Mouse (Mus musculus): ENCODE data around the gene Jak1.
"Not testable (repeated sequence)": the region's sequence is repeated elsewhere in the genome, so short reads cannot be mapped to it uniquely, and the experiment has no call there.

Gene Jak1

DNA sequence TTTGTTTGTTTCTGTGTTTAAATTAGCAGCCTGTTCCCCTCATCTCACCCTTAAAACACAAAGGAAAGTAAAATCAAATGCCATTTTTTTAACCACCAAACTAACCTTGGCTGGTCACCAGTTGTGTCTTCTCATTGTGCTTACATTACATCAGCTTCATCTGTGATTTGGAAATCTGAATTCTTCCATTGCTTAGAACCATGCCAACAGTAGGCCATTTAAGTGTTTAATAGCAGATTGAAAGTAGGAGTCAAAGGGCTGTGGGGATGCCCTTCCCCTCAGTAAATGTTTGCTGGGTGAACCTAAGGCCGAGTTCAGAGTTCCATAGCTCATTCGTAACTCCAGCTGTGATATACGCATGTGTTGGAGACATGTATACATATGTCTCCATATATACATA, 10.8 kb upstream of the Jak1 start:
- no peak for DNase-seq

DNA sequence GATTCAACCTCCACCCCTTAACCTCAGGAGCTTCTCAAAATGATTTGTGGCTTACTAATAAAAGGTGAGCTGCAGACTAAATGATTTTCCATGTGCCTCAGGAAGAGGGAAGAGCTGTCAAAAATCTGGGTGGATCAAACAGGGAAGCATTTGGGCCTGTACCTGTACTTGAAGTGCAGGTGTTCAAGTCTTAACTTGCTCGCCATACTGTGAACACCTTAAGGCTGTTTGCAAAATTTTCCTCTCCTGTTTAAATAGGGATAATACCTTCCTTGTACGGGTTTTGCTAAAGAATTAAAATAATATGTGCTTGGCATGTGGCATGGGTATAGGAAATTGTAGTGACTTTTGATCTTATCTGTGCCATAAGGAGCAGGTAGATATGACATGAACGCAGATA, 5.7 kb upstream of the Jak1 start:
- DNase-seq = no peak

DNA sequence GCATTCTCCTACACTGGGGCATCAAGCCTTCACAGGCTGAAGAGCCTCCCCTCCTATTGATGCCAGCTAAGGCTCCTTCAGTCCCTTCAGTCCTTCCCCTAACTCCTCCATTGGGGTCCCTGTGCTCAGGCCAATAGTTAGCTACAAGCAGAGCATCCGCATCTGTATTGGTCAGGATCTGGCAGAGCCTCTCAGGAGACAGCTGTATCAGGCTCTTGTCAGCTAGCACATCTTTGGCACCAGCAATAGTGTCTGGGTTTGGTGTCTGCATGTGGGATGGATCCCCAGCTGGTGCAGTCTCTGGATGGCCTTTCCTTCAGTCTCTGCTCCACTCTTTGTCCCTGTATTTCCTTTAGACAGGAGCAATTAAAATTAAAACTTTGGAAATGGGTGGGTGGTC, 3.4 kb upstream of the Jak1 start:
- DNase-seq = not testable (repeated sequence)

DNA sequence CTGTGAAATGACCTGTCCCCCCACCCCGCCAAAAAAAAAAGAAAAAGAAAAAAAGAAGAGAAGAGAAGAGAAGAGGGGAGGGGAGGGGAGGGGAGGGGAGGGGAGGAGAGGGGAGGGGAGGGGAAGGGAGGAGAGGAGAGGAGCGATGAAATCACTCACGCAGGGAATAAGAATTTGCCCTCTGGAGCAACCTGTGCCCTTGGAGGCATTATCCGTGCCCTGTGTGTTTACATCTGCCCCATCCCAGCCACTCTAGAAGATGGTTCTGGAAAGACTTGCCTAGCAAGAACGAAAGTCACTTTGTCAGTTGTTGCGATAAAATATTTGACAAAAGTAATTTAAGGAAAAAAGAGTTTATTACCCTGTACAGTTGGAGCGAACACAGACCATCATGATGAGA, 441 bp upstream of the Jak1 start:
- DNase-seq = no peak

DNA sequence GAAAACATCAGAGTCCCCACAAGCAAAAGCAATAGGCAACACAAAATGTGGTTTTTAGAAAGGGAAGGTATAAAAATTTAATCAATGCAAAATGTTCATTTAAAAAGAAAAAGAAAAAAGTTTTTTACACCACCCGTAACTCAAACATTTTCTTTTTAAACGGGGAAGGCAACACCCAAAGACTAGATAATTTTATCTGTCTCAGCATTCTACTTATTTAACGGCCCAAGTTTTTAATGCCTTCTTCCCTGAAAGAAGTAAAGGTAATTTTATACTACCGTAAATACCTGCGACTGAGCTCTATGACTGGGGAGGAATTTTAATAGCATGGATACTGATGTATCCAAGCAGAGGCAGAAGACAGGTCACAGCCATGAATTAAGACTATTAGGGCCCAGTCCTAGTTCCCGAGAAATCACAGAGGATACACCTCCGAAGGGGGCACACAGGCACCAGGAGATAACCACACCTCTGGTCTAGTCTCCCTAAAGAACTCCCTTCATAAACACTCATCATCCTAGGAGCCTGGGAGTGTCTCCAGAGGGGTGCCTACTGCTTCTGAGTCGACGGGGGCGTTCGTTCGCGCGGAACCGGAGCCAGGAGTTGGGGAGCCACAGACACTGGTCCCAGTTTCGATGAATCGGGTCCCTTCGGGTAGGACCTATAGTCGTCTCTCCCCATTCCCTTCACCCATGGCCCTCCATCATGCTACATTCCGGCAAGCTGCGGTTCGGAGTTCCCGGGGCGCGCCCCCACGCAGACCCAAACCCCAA, 928 bp downstream of the Jak1 start:
- no peak for DNase-seq

- no peak for DNase-seq
These were observed 3.5 kb downstream of the Jak1 start for GRCm38 (mm10) chr4:101261596-101261995.

DNA sequence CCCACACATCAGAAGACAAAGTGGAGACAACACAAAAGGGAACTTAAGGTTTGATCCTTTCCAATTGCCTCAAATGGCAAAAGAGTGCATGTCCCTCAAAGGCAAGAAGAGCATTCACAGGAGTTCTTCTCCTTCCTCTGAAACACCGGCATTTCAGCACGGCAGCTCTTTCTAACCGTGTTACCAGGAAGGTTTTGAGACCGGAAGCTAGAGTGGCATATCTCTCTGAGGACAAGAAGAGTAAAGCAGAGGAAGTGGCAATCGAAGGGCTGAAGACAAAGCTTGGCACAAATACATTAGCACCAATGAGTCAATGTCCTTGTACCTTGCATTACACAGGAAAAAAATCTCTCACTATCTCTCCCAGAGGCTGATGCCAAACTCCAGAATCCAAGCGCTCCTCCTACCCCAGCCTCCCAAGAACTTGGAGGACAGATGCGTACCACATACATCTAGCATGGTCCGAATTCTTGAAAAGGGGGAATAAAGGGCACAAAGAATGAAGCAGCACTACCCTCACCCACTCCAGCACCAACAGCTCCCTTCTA, 4.3 kb downstream of the Jak1 start:
- DNase-seq = no peak

- no peak for DNase-seq
These were observed 8.4 kb downstream of the Jak1 start for GRCm38 (mm10) chr4:101256526-101257210.

DNA sequence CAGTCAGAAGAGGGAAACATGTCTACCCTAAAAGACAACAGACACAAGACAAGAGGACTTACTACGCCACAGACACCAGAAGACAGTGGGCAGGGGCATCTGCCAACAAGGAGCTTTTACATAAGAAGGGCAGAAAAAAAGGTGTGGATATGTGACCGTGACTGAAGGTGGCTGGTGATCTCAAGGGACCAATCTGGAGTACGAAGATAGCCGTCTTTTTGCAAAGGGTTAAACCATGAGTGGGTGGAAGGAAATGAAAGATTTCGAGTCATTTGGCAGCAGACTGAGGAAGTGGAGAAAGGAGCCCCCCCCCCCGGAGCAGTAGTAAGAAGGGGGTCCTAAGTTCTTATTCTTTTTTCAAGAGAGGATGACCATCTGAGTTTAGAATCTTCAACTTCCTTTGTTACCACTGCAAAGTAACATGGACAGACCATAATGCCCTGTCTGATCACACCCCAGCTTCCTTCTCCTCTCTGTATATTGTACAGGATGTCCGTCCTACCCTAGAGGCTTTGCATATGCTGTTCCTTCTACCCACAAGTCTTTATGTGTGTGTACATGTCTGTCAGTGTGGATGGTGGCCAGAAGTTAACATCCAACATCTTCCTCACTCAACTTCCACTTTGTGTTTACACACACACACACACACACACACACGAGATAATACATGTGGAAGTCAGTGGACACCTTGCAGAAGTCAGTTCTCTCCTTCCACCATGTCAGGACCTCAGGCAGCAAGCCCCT, 10.3 kb downstream of the Jak1 start:
- no peak for DNase-seq

GRCm38 (mm10) chr4:101254015-101254414, 11.1 kb downstream of the Jak1 start:
- no peak for DNase-seq

DNA sequence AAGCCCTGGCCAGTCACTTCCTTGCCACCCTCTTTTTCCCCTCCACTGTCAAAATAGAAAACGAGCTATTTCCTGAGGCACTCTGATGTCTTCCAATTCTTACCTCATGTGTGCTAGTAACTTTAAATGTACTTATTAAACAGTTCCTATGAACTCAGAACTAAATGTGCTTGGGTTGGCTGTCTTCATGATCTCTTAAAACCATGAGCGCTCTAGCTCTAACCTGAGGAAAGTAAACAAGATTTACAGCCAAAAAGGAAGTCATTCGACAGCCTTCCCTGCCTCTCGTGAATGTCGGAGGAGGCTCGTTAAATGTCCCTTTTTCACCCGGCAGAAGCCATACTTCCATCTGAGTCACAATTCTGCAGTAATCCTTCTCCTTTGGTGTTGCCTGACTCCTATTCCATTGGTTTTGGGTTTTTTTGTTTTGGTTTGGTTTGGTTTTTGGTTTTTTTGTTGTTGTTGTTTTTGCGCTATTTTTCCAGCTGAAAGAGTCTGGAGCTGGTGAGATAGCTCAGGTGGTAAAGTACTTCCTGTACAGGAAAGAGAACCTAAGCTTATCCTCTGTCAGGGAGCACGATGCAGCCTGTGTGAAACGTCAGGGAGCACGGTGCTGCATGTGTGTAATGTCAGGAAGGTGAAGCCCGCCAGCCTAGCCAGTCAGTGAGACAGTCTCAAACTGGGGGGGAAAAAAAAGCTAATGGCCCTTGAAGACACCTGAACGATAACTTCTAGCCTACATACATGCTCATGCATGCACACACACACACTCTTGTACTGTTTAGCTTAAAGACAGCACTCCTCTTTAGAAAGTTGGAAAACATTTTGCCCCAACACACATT, 12.1 kb downstream of the Jak1 start:
- no peak for DNase-seq

DNA sequence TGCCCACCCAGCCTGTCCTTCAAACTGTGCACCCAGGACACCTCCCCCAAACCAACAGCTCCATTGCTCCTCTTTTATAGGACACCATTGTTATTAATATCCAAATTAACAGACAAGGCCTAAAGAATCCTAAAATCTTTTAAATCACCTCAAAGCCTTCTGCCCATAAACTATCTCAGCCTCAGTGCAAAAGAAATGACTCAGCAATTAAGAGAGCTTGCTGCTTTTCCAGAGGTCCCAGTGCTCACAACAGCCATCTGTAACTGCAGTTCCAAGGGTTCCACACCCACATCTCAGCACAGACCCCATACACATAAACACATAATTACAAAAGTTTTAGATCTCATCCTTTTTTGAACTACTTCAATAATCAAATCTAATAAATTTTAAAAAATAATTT, 13.1 kb downstream of the Jak1 start:
- DNase-seq = no peak

DNA sequence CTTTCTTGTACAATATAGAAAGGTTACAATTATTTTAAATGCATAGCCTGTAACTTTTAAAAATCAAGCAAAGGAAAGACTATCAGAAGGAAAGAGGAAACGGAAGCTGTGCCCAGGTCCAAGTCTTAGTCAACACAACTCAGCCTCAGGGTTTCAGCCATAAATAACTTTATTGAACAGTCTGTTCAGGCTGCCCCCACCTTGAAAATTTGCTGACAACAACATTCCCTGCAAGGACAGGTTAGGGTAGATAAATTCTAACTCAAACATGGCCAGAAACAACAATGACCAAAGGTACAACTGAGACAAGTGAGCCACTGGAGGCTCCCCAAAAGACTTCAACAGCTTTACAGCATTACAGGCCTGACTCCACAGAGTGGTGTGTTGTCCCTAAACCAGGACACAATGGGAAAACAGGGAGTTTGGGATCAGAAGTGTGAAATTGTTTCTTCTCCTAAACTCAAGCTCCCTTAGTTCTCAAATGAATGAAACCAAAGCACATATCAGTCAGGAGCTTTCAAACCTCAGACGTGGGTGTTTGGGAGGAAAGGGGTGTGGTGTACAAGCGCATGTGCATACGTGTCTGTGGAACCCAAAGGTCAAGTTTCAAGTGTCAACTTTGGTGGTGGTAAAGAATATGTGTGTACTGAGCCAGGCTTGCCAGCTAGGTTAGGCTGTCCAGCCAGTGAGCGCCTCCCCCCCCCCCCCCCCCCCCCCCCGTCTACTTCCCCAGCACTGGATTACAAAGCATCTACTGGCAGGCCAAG, 14.9 kb downstream of the Jak1 start:
- DNase-seq = no peak

DNA sequence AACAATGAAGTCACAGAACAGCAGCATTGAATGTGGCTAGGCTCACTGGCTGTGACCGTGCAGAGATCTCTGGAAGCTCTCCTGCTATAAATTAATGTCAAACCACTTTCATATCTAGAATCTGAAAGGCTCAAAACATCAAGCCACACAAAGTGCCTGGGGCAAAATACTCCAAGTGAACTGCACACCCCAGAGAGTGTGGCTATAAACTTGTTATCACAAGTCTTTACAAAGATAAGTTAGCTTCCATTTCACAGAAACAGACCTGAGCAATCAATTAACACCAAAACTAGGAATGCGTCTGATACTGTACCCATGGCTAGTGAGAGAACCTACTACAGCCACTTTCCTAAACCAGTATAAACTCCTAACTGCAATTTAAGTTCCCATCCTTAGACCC, 17.7 kb downstream of the Jak1 start:
- no peak for DNase-seq

DNA sequence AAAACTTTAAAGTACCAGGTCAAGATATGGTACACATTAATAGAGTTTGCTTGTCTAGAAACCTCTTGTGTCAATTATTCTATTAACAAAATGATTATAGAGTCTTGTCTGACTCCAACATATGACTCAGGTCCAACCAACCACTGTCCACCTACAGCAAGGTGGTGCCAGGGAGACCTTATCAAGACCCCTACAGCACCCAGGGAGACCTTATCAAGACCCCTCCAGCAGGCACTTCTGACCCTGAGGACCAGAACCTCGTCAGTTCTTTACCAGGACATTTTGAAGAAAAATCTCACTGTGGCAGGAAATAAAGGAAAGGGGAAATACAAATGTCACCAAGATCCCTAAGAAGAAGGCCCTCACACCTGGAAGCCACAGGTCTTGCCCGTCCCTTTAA, 18.5 kb downstream of the Jak1 start:
- no peak for DNase-seq

GRCm38 (mm10) chr4:101244257-101245011, 20.6 kb downstream of the Jak1 start:
- peak in 1 of 2 experiments; percentile 37 for DNase-seq

GRCm38 (mm10) chr4:101240875-101241173, 24.3 kb downstream of the Jak1 start:
- no peak for DNase-seq

DNA sequence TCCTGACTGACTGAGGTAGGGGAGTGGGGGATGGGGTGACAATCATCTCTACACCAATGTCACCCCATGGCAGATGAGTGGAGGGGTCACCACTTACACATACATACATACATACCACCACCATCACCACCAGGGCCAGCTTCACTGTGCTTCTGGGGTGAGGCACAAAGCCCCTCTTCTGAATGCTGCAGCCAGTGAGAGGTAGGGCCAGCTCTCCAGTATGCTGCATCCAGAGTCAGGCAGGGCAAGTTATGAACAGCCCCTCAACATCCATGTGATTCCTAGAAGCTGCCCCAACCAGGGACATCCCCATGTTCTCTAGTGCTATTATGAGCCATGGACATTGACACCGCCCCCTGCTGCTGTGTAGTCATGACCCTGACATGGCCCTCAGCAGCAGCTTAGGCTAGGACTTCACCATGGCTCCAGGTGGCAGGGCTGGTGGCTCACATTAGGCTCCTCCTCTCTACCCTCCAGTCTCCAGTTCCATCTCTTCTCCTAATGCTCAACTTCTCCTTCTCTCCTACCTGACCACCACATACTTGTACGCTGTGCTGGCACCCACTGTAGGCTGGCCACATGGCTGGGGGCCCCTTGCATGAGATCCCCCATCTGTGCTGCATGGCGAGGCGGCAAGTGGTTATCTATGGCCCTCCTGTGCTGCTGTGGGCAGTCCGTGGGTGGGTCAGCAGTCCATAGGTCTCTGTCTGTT, 24.8 kb downstream of the Jak1 start:
- DNase-seq = no peak

- DNase-seq = no peak
These were observed 25.5 kb downstream of the Jak1 start for GRCm38 (mm10) chr4:101239313-101240162.

- DNase-seq = no peak
These were observed 26.5 kb downstream of the Jak1 start for GRCm38 (mm10) chr4:101238589-101238988.

All from cerebellum, postnatal 25 days (tissue).